Mouse (Mus musculus) embryonic fibroblast, embryonic 13.5 days (primary cell): ENCODE results near the gene Cxcl12. TPM values are rescaled to one million over a fixed set of nuclear protein-coding genes. Genes with fewer than 3 reads are reported as not detected.
A peak's percentile ranks its signal among the peaks of the same experiment; 100 is the strongest.

Experiments
- H3K27ac ChIP-seq: 2 replicates; pipeline ENCODE4 v1.5.1; 2012; ENCODE audit warnings: low read length, control low read depth, inconsistent platforms; ENCODE audit not compliant: insufficient read depth
- H3K4me1 ChIP-seq: 2 replicates; pipeline ENCODE4 v1.6.1; 2011; ENCODE audit warnings: low read length; ENCODE audit not compliant: control insufficient read depth, insufficient read depth
- H3K4me3 ChIP-seq: 2 replicates; pipeline ENCODE4 v1.5.1; 2011; ENCODE audit warnings: mild to moderate bottlenecking, control low read depth, low read length; ENCODE audit not compliant: insufficient read depth
- CTCF ChIP-seq: IDR thresholded peaks from 2 replicates; pipeline ENCODE4 v1.5.1; 2011; ENCODE audit warnings: mild to moderate bottlenecking, control low read depth, low read length, moderate library complexity, borderline replicate concordance; ENCODE audit not compliant: insufficient read depth
- POLR2A ChIP-seq: IDR thresholded peaks from 2 replicates; pipeline ENCODE4 v1.6.1; 2011; ENCODE audit warnings: low read depth, mild to moderate bottlenecking, control low read depth, low read length, moderate library complexity
- polyA plus RNA-seq: library from polyadenylated mRNA; stranded (reverse); fragments of >200 nt; gene quantifications from 2 replicates; pipeline ENCODE4 v1.2.4, GENCODE M21; 2011; ENCODE audit warnings: low read depth; ENCODE audit not compliant: missing spikeins, insufficient read length

Gene Cxcl12
- polyA plus RNA-seq, 1 experiment: 575 TPM

DNA sequence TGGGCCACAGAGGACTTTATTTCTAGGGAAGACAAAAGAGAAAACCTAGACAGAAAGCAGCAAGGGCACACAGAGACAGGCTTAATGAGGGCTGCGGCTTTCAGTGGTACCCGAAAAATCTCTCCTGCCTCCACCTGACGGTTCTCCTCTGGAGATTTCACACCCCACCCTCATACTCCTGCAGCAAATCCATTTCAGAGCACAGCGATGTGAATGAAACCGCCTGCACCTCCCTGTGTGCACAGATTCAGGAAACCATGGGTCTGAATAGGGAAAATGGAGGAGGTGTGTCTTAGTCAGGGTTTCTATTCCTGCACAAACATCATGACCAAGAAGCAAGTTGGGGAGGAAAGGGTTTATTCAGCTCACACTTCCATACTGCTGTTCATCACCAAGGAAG, 46.2 kb downstream of the Cxcl12 start:
- TF ChIP-seq CTCF: no peak
- TF ChIP-seq POLR2A: no peak
- Histone ChIP-seq H3K4me1 (peaks cover 7% of the 10 kb centered on the region; the same call in 1 of the 2 replicates), H3K27ac (no peak overlapping the region), H3K4me3 (no peak overlapping the region)

DNA sequence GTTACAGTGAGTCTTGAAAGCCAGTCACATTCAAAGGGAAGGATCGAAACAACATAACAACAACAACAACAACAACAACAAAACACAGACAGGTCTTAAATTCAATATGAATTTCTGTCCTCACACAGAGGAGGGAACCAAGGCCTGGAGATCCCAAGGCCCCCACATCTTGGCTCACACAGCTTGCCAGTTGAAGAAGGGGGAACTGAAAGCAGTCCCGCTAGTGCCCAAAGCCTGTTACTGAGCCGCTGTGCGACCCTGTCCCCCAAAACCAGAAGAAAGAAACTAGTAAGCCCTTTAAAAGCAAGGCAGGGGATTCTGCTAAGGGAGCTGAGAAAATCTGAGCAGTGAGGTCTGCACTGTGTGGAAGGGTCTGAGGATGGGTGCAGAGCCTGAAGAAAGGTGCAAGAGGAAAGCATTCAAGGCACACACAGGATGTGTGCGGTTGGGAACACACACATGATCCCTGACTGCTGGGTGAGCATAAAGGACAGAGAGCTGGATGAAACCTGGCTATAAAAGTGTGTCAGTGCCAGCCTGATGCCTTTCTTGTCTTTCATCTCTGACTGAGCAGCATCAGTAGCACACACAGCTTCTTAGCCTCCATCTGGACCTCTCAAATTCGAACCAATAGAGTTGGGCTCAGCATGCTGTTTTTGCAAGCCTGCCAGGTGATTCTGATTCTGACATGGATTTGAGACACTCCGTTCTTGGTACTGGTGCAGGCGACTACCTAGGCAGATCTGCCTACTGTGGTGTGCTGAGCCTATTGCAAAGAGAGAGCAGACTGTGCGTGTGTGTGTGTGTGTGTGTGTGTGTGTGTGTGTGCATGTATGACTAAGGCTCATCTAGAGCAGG, 50.3 kb downstream of the Cxcl12 start:
- Histone ChIP-seq H3K27ac (no peak overlapping the region), H3K4me3 (no peak overlapping the region), H3K4me1 (peaks cover 11% of the 10 kb centered on the region; the same call in 1 of the 2 replicates)
- TF ChIP-seq POLR2A: no peak
- TF ChIP-seq CTCF: no peak

- Histone ChIP-seq H3K4me1 (peaks cover 11% of the 10 kb centered on the region; the same call in 1 of the 2 replicates), H3K27ac (no peak overlapping the region), H3K4me3 (no peak overlapping the region)
- TF ChIP-seq CTCF: no peak
- TF ChIP-seq POLR2A: no peak
Measured at GRCm38 (mm10) chr6:117219300-117219680, 51.0 kb downstream of the Cxcl12 start.

DNA sequence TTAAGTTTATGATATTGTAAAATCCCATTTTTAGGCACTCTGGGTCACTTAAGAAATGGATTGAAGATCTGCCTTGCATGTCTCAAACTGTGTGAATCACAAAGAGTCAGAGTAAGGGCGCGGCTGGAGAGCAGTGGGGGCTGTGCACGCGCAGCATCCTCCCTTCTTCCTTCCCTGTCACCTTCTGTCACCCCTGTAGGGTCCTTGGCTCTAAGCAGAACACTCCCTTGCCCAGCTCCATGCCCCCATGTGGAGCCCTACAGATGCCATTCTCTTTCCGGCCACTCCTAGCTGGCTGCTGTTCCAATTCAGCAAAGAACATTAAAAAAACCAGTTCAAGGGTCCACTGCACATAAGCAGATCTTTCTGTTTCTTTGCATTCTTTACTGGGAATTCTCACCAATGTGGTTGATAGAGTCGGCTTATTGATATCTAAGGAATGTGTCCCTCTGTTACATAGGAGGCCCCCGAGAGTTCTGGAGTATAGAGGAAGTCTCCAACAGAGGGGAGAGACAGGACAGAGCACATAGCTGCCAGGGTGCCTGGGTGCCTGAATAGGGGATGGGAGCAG, 51.7 kb downstream of the Cxcl12 start:
- Histone ChIP-seq H3K4me3 (no peak overlapping the region), H3K27ac (peak overlapping the region; percentile 13; the same call in 1 of the 2 replicates), H3K4me1 (peaks cover 11% of the 10 kb centered on the region; the same call in 1 of the 2 replicates)
- TF ChIP-seq POLR2A (no peak), CTCF (no peak)

DNA sequence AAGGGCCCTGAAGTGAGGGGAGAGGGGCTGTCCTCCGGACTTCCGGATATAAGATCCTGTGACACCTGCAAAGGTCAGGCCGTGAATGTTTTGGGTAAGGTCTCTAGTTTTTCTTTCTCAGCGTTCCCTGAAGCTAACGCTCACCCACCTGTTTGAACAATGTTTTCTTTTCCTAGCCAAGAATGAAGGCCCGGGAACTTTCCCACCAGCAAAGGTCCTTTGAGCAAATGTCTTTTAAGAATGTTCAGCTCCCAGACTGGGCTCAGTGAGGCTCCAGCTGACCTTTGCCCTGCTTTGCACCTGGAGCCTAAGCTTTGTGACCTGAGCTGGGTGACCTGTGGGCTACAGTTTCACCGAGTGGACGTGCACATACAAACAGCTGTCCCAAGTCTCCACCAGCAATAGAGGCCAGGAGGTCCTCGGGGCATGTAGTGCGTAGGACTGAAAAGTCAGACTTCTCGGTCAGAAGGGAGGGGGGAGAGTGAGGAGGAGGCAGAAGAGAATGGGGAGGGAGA, 52.6 kb downstream of the Cxcl12 start:
- TF ChIP-seq POLR2A (no peak), CTCF (no peak)
- H3K4me1 ChIP-seq: peaks cover 11% of the 10 kb centered on the region; the same call in 1 of the 2 replicates
- no peak overlapping the region for H3K27ac ChIP-seq
- no peak overlapping the region for H3K4me3 ChIP-seq
